Mouse (Mus musculus): ENCODE measurements around the gene Akr1c19.
"Not testable (repeated sequence)": the region's sequence is repeated elsewhere in the genome, so short reads cannot be mapped to it uniquely, and the experiment has no call there.

Gene Akr1c19

DNA sequence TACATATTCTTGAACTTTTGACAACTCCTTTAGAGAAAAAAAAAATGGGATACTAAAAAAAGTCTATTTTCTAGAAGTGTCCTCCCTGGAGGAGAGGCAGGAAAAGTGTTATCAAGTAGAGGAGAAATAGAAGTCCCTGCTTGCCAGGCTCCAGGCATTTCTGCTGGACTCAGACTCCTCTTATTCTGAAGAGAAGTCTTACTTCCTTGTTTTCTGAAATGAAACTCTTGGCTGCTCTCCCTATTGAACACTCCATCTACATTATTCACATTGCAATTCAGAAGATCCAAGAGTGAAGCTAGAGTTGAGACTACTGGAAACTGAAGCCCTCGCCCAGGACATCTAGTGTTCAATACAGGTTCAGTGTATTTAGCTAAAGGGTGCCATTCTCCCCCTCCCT is at the start of gene Akr1c19:
TSS of gene Akr1c19 (plus strand) at position 260 of the 400 bp plus-strand sequence.
- DNase-seq (ENCODE audit: low spot score) = peak; percentile 7

DNA sequence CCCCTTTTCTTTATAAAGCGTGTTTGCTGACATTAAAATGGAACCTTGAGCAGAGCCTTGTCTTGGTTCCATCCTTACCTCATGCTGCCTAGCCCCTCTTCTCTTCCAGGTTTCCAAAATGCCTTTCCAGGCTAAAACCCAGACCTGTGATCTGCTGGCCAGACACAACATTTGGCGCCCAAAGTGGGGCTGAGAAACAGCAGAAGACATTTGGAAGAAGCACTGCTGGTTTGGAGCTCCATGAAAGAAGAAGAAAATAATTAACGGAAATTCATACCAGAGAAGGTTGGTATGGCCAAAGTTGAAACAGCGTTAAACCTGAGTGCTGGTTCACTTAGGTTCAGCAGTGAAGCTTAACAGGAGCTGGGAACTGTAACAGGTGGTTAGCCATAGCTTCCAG is 47.2 kb upstream of the Akr1c19 start:
- not testable (repeated sequence) for DNase-seq (ENCODE audit: low spot score)

DNA sequence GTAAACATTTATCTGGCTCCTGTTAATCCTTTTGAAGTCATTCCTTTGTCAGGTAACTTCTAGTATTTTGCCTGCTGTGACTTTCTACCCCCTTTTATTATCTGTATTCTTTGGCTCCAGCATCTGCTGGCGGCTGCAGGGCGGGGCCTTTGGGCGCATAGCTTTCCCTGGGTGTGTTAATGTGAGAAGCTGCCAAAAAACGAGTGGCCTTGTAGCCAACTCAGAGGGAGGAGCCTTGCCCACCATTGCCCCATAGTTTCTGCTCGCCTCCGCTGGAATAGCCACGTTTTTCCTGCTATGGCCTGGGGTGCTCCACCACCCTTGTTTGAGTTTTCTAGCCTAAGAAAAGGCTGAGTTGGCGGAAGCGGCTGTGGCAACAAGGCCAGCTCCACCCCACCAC is 45.4 kb upstream of the Akr1c19 start:
- DNase-seq (ENCODE audit: low spot score) = no peak

DNA sequence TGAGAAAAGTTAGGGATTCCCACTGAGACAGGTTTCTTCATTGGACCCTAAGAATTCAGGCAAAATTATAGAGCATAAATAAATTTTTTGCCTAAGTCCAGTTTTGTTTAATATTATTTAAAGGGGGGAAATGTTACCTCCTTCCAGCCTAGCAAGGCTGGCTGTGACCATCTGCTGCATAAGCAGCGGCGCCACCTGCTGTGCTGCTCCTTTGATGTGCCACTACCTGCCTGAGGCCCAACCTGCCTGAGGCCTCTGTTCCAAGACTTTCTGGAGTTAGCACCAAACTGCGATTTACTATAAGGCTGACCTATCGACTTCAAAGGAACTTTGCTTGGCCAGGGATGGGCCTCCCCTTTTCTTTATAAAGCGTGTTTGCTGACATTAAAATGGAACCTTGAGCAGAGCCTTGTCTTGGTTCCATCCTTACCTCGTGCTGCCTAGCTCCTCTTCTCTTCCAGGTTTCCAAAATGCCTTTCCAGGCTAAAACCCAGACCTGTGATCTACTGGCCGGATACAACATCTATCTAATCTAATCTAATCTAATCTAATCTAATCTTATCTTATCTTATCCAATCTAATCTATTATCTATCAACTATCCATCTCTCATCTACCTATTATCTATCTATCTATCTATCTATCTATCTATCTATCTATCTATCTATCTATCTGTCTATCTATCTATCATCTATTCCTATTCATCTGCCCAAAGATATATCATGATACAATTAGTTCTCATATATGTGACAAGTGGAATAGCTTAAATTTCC is 41.7 kb upstream of the Akr1c19 start:
- DNase-seq (ENCODE audit: low spot score) = peak; percentile 11

DNA sequence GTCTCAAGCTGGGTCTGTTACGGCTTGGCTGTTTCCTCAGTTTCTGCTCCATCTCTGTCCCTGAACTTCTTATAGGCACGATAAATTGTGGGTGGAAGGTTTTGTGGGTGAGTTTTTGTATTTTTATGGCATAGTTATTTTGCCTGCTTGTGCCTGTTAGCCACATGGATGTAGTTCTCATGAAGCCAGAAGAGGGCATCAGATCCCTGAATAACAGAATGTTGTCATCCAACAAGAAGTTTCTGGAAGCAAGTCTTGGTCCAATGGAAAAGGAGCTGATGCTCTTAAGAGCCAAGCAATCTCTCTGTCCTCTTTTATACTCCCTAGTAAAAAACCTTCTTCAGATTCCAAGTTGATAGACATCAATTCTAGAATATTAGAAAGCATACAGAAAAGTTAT is 40.3 kb upstream of the Akr1c19 start:
- DNase-seq (ENCODE audit: low spot score) = peak; percentile 8

DNA sequence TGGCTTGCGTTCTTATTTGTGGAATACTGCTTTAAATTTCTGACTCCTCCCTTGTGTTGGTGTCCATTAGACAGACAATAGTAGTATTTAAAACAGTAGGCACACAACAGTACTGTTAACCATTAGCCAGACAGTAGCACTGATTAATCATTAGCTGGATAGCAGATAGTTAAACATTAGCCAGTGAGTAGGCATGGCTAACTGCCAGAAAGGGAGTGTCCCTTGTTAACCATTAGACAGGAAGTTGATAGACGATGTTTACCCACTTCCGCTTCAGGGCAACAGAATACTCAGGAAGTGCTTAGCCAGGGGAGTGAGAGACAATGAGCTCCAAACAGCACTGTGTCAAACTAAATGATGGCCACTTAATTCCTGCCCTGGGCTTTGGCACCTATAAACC is 37.6 kb upstream of the Akr1c19 start, which contains the start of gene Akr1c13:
TSS of gene Akr1c13 (plus strand) at position 247 of the 400 bp plus-strand sequence.
- peak; percentile 61 for DNase-seq (ENCODE audit: low spot score)

DNA sequence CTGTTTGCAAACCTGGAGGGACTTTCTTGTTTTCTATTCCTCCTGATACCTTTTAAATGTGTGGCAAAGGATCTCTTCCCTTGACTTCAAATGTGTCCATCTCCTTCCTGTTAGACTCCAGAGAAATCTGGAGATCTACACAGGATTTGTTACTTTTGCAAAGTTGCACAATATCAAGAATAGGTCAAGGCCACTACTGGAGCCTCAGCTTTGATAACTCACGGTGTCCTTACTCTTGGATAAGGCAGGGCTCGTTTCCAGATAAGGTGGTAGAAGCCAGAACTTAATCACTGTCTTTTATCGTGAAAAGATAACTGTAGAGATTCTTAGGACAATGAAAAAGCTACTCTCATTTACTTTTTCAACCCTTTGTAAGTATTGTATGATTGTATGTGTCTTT is 36.0 kb upstream of the Akr1c19 start:
- no peak for DNase-seq (ENCODE audit: low spot score)

DNA sequence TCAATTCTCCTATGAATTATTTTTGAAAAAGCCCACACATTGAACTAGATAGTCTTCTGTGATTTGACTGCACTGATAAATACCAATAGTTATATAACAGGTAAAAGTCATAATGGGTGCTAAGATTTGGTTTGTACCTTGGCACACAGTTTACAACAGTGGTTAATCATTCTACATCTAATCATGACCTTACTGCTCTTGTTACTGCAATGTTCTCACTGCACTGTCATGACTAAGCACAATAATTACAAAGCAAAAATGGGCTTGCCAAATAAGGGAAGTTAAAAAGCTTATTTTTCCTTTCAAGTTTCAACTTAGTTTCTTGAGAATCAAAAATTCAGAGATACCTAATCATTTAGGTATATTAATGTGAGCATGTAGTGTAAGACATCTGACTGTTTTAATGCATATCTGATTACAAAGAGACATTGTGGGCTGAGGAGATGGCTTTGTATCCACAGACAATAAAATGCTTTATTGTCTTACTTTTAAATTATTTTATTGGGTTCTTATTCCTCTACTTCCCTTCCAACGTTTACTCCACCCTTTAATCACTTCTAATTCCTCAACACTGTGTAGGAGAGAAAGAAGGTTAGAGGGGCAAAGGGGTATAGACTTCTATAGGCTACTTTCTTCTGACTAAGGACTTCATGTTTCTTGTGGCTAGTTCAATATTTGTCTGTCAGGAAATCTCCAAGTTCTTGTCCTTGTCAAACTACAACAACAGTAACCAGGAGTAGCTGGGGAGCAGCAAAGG is 22.2 kb upstream of the Akr1c19 start:
- no peak for DNase-seq (ENCODE audit: low spot score)

DNA sequence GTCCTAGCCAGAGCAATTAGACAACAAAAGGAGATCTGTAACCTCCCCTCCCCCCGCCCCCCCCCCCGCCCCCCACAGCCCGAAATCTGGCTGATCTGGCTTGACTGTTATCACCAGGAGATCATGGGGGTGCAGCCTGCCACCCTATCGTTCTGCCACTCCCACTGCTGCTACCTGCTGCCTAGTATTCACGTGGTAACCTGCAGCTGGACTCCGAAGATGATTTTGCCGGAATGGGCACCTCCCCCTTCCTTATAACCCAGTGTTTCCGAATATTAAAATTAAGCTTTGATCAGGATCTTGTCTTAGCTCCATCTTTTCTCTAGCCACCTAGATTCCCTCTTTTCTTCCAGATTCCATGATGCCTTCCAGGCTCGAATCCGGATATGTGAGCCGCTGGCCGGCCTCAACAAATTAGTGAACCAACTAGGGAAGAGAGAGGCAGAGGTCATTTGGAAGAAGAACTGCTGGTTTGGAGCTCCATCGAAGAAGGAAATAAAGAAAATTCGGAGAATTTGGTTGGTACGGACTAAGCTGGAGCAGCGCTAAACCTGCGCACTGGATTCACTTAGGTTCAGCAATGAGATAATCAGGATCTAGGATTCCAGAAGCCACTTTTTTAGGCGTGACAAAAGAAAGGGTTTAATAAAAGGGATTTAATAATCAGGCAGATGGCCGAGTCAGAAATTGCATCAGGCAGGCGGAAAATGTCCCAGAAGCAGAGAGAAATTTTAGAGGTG is 16.8 kb upstream of the Akr1c19 start:
- no peak for DNase-seq (ENCODE audit: low spot score)

DNA sequence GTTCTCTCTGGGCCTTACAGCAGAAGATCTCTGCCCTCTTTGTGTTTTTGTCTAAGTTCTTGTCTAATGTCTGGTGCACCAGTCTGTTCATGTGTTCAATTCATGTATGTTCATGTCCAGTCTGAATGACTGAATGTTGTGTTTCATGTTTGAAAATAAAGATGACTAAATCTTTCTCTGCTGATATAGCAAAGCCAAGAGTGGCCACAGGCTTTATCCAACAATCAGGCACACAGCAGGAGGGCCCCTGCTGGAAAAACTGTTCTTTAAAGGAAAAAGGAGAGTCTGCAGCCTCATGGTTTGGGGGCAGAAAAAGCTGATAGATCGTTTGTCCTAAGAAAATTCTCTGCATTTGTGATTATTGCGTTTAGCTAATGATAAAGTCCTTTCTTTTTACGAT is 16.2 kb upstream of the Akr1c19 start:
- DNase-seq (ENCODE audit: low spot score) = no peak

DNA sequence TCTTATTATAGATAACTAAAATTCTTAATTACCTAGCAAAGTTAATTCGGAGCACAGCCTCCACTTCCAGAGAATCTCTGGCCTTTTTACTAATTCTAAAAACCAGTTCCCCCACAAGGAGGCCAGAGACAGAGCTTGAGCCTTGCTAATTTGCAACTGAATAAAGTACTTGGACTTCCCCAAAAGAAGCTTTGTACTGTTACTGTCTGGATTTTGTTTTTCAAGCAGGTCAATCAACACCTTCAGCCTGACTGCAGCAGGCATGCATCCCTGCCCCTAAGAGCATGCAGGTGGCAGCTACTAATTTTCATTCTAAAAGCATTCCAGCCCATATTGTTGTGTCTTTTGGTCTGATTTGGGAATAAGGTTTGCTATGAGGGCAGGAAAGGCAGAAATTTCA is 13.0 kb upstream of the Akr1c19 start:
- not testable (repeated sequence) for DNase-seq (ENCODE audit: low spot score)

DNA sequence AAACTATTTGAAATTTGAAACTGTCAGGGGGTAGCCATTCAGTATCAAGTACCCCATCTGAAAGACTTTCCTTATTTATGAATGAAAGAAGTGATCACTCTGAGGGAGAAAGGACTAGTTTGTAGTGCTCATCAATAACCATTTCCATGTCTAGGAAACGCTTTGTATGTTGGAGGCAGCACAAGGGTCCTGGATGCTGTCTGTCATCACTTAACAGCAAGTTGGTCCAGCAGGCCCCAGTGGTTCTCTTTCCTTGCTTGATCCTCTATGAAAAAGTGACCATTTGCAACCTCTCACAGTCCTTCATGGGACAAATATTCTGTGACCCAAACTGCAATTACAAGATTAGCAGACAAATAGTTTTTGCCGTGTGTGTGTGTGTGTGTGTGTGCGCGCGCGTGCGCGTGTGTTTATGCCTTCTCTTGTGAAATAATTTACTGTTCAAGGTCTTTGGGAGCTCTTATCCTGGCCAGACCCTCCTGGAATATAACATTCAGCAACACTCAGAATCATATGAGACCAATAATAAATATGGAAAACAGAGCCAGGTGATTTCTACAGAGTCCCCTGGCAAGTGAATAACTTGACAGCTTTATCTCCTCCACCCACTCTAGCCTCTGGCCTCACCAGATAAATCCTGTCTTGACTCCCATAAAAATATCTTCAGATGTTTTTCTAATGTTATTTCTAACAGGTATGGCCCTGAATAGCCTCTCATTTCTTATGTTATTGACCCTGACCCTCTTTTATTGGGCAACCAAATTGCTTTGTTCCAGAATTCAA is 2.5 kb downstream of the Akr1c19 start:
- DNase-seq (ENCODE audit: low spot score) = no peak

DNA sequence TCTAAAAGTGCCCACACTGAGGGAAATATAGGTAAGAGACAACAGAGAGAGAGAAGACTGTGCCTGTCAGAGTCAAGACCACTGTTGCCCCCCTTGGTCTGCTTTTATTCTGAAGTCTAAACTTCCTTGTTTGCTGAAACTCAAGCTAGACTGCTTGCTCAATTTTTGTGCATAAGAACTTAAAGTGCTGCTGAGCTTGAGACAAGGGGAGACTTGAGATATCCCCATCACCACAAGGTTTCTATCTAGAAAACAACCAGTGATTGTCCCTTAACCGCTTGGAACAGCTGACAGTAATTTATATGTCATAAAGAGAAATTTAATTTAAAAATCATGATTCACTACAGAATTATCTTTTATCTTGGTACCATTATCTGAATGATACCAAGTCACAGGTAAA is 4.6 kb downstream of the Akr1c19 start:
- DNase-seq (ENCODE audit: low spot score) = no peak

DNA sequence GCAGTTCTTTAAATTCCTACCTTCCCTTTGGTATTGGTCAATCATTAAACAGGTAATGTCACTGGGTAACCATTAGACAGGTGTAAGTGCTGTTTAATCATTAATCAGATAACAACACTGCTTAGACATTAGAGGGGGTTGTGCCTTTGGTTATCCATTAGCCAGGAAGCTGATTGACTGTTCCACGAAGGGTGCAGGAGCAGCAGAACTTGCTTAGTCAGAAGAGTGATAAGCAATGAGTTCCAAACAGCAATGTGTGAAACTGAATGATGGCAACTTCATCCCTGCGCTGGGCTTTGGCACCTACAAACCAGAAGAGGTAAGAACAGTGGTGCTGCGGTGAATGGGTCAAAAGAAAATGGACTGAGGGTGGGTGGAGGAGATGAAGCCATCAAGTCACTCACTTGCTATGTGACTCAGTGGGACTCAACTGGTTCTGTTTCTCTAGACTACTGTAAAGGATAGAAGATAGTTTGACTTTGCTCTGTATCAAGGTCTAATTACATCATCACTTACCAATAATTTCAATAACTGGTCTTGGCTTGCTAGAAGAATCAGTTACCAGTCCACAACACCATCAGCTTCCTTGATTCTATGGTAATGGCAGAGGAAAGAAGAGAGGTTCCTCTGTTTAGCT is 5.2 kb downstream of the Akr1c19 start:
- DNase-seq (ENCODE audit: low spot score) = peak; percentile 39

DNA sequence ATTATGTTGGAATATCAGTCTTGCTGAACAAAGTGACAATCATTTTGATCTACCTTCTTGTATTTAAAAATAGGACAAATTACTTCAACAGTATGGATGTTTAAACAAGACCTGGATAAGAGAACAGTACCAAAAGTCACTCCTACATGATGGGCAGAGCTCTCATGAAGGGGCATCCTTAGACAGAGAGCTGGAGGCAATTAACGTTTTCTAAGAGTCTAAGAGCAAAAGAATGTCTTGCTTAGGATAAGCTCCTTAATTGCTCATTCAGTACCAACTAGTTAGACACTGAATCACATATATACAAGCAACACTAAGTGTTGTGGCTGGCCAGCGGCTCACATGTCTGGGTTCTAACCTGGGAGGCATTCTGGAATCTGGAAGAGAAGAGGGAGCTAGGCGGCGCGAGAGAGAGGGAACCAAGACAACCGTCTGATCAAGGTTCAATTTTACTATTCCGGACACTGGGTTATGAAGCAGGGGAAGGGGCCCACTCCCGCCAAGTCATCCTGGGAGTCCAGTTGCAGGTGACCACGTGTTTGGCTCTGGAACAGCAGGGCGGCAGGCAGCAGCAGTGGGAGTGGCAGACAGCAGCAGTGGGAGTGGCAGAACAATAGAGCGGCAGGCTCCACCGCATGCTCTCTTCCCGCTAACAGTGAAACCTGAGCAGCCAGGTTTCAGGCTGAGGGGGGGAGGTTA is 16.5 kb downstream of the Akr1c19 start:
- peak; percentile 10 for DNase-seq (ENCODE audit: low spot score)

DNA sequence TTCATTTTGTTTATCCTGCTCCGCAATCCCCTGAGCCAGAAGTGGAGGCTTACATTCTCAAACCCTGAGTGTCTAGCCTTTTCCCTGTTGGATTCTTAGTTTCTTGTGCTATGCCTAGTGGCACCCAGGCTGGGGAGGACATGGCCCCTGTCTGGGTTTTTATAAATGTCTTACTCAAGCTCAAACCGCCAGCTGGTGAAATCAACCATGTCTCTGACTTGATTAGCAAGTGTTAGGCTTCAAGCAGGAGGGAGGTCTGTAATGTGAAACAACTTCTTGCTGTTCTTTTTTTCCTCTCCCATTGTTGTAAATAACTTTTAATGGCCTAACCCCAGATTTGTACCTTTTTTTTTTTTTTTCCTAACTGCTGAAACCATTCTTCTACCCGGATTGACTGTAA is 20.8 kb downstream of the Akr1c19 start:
- no peak for DNase-seq (ENCODE audit: low spot score)

DNA sequence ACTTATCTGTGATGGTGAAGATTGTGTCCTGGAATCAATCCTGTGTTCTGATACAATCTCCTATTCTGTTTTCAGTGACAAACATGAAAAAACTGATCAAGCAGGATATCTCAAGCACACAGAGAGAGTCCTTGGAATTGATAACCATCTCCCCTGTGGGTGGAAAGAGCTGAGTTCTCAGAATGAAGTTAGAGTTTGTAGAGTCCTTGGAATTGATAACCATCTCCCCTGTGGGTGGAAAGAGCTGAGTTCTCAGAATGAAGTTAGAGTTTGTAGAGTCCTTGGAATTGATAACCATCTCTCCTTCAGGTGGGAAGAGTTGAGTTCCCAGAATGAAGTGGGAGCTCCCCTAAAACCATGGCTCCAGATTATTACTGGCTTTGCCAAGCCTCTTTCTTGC is 28.4 kb downstream of the Akr1c19 start:
- DNase-seq (ENCODE audit: low spot score) = not testable (repeated sequence)

DNA sequence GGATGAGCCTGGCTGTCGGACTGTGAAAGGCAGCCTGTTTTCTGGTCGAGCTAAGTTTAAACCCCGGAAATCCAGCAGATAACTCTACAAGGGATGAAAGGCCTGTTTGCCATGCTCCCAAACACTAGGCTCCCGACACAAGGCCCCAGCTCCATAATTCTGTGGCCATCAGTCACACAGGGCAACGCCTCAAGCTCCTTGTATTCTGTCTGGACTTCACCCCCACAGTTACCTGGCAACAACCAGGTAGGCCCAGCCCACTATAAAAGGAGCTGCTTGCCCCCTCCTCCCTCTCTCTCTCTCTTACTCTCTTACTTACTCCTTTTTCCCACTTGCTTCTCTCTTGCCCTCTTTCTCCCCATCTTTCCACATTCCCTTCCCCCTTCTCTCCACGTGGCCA is 28.8 kb downstream of the Akr1c19 start:
- DNase-seq (ENCODE audit: low spot score) = no peak

DNA sequence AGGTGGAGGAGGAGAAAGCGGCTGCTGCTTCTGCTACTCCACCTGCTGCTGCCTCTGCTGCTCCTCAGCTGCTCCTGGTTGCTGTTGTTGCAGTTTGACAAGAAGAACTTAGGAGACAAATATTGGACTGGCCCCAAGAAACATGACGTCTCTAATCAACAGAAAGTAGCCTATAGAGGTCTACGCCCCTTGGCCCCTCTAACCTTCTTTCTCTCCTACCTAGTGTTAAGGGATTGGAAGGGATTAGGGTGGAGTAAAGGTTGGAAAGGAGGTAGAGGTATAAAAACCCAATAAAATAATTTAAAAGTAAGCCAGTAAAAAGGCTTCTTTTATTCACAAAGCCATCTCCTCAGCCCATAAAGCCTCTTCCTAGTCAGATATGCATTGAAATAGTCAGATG is 36.1 kb downstream of the Akr1c19 start:
- DNase-seq (ENCODE audit: low spot score) = no peak

DNA sequence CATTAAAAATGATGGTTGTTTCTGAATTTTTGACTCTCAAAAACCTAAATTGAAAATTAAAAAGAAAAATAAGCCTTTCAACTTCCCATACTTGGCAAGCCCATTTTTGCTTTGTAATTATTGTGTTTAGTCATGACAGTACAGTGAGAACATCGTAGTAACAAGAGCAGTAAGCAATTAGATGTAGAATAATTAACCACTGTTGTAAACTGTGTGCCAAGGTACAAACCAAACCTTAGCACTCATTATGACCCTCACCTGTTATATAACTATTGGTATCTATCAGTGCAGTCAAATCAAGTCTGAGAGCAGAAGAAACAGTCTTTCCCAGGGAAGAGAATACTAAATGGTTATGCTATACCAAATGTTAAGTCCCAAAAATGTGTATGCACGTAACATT is 36.5 kb downstream of the Akr1c19 start:
- no peak for DNase-seq (ENCODE audit: low spot score)

DNA sequence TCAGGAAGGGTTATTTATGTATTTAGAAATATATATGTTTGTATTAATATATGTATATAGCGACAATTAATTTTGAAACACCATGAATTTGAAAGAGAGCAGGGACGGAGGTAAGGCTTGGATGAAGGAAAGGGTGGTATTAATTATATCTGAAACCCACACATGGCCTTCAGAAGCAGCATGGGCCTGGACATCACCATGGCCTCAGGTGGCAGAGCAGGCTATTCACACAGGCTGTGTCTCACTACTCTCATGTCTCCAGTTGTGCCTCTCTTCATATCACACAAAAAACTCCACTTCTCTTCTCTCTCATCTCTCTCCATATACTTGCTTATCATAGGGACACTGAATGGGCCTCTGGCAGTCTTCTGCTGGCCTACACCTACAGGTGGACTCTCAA is 37.0 kb downstream of the Akr1c19 start:
- not testable (repeated sequence) for DNase-seq (ENCODE audit: low spot score)
